In genomic region chr10:128369599-128369998, GRCm38 (mm10) we compare ENCODE assay signal across 8 mouse cellular contexts. TPM values are rescaled to one million over a fixed set of nuclear protein-coding genes. Genes with fewer than 3 reads are reported as not detected.
DNase-seq lines count a peak whose midpoint lies in the region; ATAC-seq lines count a peak whose summit lies in the region.

No protein-coding gene starts in this region.

- H3K4me2 ChIP-seq in heart, embryonic 13.5 days: peak overlapping the region; percentile 92
- H3K4me2 ChIP-seq in hindbrain, embryonic 11.5 days (replicated peaks; ENCODE audit: low read depth, low read length): peak overlapping the region; percentile 79
- peak overlapping the region; percentile 68 for H3K4me2 ChIP-seq in midbrain, embryonic 11.5 days

- peak overlapping the region; percentile 86 for H3K9ac ChIP-seq in heart, embryonic 13.5 days
- peak overlapping the region; percentile 52 for H3K9ac ChIP-seq in hindbrain, embryonic 11.5 days (ENCODE audit: low read depth, low read length)
- H3K9ac ChIP-seq in midbrain, embryonic 11.5 days (ENCODE audit: low read length): peak overlapping the region; percentile 66

- H3K36me3 ChIP-seq in heart, embryonic 13.5 days: peaks cover 13% of the 10 kb centered on the region
- H3K36me3 ChIP-seq in hindbrain, embryonic 11.5 days (ENCODE audit: control insufficient read depth, insufficient read depth, low read length): no peaks in the 10 kb centered on the region
- peaks cover 3% of the 10 kb centered on the region; the same call in 1 of the 2 replicates for H3K36me3 ChIP-seq in midbrain, embryonic 11.5 days (ENCODE audit: control insufficient read depth, insufficient read depth, low read length)

- DNase-seq in heart, postnatal 25 days (ENCODE audit: low spot score): no peak
- DNase-seq in R1 (ENCODE audit: low read depth, low spot score): peak; percentile 32
- DNase-seq in hindbrain, embryonic 11.5 days (ENCODE audit: low spot score): no peak
- DNase-seq in midbrain, embryonic 11.5 days (ENCODE audit: low spot score, missing footprints): no peak
- DNase-seq in cerebellum, adult 11 months: no peak
- no peak for DNase-seq in thymus, postnatal 10 days (ENCODE audit: low spot score in 2 of 2)

- H3K4me3 ChIP-seq in heart, embryonic 13.5 days: peak overlapping the region; percentile 70
- no peak overlapping the region; the same call in 1 of the 2 replicates for H3K4me3 ChIP-seq in hindbrain, embryonic 11.5 days (ENCODE audit: low read depth, low read length)
- H3K4me3 ChIP-seq in midbrain, embryonic 11.5 days (ENCODE audit: low read depth, low read length): peak overlapping the region; percentile 59

- intact Hi-C loops in heart, postnatal 25 days (cut with DNase I): no loop called here

- no peak for ATAC-seq in heart, embryonic 13.5 days (ENCODE audit: extremely low read depth, insufficient number of reproducible peaks, low FRiP score, low TSS enrichment)
- no peak for ATAC-seq in hindbrain, embryonic 11.5 days (ENCODE audit: low FRiP score)
- no peak for ATAC-seq in midbrain, embryonic 11.5 days (ENCODE audit: low FRiP score)
- no peak for ATAC-seq in megakaryocyte-erythroid progenitor cell, adult 5-6 weeks (replicated peaks; ENCODE audit: low FRiP score, low TSS enrichment, poor library complexity, severe bottlenecking)

- 81% methylated on average over 6 of the region's 6 CpGs for WGBS in heart, embryonic 13.5 days
- 87% methylated on average over 6 of the region's 6 CpGs for WGBS in hindbrain, embryonic 11.5 days
- 82% methylated on average over 6 of the region's 6 CpGs for WGBS in midbrain, embryonic 11.5 days

- H3K27me3 ChIP-seq in heart, embryonic 13.5 days (replicated peaks): no peaks in the 10 kb centered on the region
- H3K27me3 ChIP-seq in hindbrain, embryonic 11.5 days (ENCODE audit: control insufficient read depth, insufficient read depth, low read length): no peaks in the 10 kb centered on the region
- H3K27me3 ChIP-seq in midbrain, embryonic 11.5 days (ENCODE audit: control insufficient read depth, insufficient read depth, low read length): no peaks in the 10 kb centered on the region

- H3K9me3 ChIP-seq in heart, embryonic 13.5 days: no peaks in the 10 kb centered on the region
- H3K9me3 ChIP-seq in hindbrain, embryonic 11.5 days (ENCODE audit: control insufficient read depth, low read length): no peaks in the 10 kb centered on the region
- H3K9me3 ChIP-seq in midbrain, embryonic 11.5 days (ENCODE audit: control insufficient read depth, low read length): no peaks in the 10 kb centered on the region

- peaks cover 32% of the 10 kb centered on the region for H3K4me1 ChIP-seq in heart, embryonic 13.5 days
- H3K4me1 ChIP-seq in hindbrain, embryonic 11.5 days (replicated peaks; ENCODE audit: control insufficient read depth, insufficient read depth, low read length): peaks cover 12% of the 10 kb centered on the region
- peaks cover 8% of the 10 kb centered on the region for H3K4me1 ChIP-seq in midbrain, embryonic 11.5 days (ENCODE audit: control insufficient read depth, insufficient read depth, low read length)

- peak overlapping the region; percentile 93 for H3K27ac ChIP-seq in heart, embryonic 13.5 days (replicated peaks)
- H3K27ac ChIP-seq in hindbrain, embryonic 11.5 days (ENCODE audit: low read depth, low read length): peak overlapping the region; percentile 92
- peak overlapping the region; percentile 86 for H3K27ac ChIP-seq in midbrain, embryonic 11.5 days (ENCODE audit: low read depth, low read length)

RNA-seq across cellular contexts. Expression of gene Coq10a, which starts 0.8 kb away (rescaled TPM):
- polyA plus RNA-seq in heart, embryonic 13.5 days (2015; fragmentation: Nextera tagmentation; extraction: Ambion mirVana): 11.8 and 12.6 TPM in 2 replicates
- 100 to 1,000 TPM; 272 to 314 TPM for total RNA-seq in heart, postnatal 25 days (2021)
- 23.8 and 24.5 TPM in 2 replicates for polyA plus RNA-seq in hindbrain, embryonic 11.5 days (2014; fragmentation: Nextera tagmentation; extraction: Ambion mirVana)
- polyA plus RNA-seq in midbrain, embryonic 11.5 days (2014; fragmentation: Nextera tagmentation; extraction: Ambion mirVana): 23.1 and 23.4 TPM in 2 replicates
- 12.9 and 16.8 TPM in 2 replicates for total RNA-seq in megakaryocyte-erythroid progenitor cell, adult 5-6 weeks (2014; fragmentation: Nextera tagmentation)
- total RNA-seq in megakaryocyte-erythroid progenitor cell, adult 5-6 weeks (2017): 8.8 and 10.9 TPM in 2 replicates

RNA-seq across cellular contexts. Expression of gene Ankrd52, which starts 7.3 kb away (rescaled TPM):
- 8.8 and 9.4 TPM in 2 replicates for polyA plus RNA-seq in heart, embryonic 13.5 days (2015; fragmentation: Nextera tagmentation; extraction: Ambion mirVana)
- 10 to 100 TPM; 43.7 to 51.0 TPM for total RNA-seq in heart, postnatal 25 days (2021)
- polyA plus RNA-seq in hindbrain, embryonic 11.5 days (2014; fragmentation: Nextera tagmentation; extraction: Ambion mirVana): 9.5 and 12.3 TPM in 2 replicates
- polyA plus RNA-seq in midbrain, embryonic 11.5 days (2014; fragmentation: Nextera tagmentation; extraction: Ambion mirVana): 7.5 and 8.6 TPM in 2 replicates
- 62.2 and 68.5 TPM in 2 replicates for total RNA-seq in megakaryocyte-erythroid progenitor cell, adult 5-6 weeks (2014; fragmentation: Nextera tagmentation)
- 8.3 and 11.7 TPM in 2 replicates for total RNA-seq in megakaryocyte-erythroid progenitor cell, adult 5-6 weeks (2017)

RNA-seq across cellular contexts. Expression of gene Slc39a5, which starts 31.4 kb away (rescaled TPM):
- 0.12 and 1.5 TPM in 2 replicates for polyA plus RNA-seq in heart, embryonic 13.5 days (2015; fragmentation: Nextera tagmentation; extraction: Ambion mirVana)
- not detected for total RNA-seq in heart, postnatal 25 days (2021)
- not detected in 2 replicates for polyA plus RNA-seq in hindbrain, embryonic 11.5 days (2014; fragmentation: Nextera tagmentation; extraction: Ambion mirVana)
- not detected in 2 replicates for polyA plus RNA-seq in midbrain, embryonic 11.5 days (2014; fragmentation: Nextera tagmentation; extraction: Ambion mirVana)
- total RNA-seq in megakaryocyte-erythroid progenitor cell, adult 5-6 weeks (2014; fragmentation: Nextera tagmentation): not detected in 2 replicates
- not detected in 2 replicates for total RNA-seq in megakaryocyte-erythroid progenitor cell, adult 5-6 weeks (2017)

RNA-seq across cellular contexts. Expression of gene Cs, which starts 32.1 kb away (rescaled TPM):
- 396 and 409 TPM in 2 replicates for polyA plus RNA-seq in heart, embryonic 13.5 days (2015; fragmentation: Nextera tagmentation; extraction: Ambion mirVana)
- 1,000 to 10,000 TPM; 1,194 to 1,233 TPM for total RNA-seq in heart, postnatal 25 days (2021)
- 242 and 254 TPM in 2 replicates for polyA plus RNA-seq in hindbrain, embryonic 11.5 days (2014; fragmentation: Nextera tagmentation; extraction: Ambion mirVana)
- 236 and 248 TPM in 2 replicates for polyA plus RNA-seq in midbrain, embryonic 11.5 days (2014; fragmentation: Nextera tagmentation; extraction: Ambion mirVana)
- 226 and 251 TPM in 2 replicates for total RNA-seq in megakaryocyte-erythroid progenitor cell, adult 5-6 weeks (2014; fragmentation: Nextera tagmentation)
- 113 and 182 TPM in 2 replicates for total RNA-seq in megakaryocyte-erythroid progenitor cell, adult 5-6 weeks (2017)

RNA-seq across cellular contexts. Expression of gene Nabp2, which starts 41.7 kb away (rescaled TPM):
- 58.0 and 63.9 TPM in 2 replicates for polyA plus RNA-seq in heart, embryonic 13.5 days (2015; fragmentation: Nextera tagmentation; extraction: Ambion mirVana)
- total RNA-seq in heart, postnatal 25 days (2021): 10 to 100 TPM; 44.4 to 46.8 TPM
- polyA plus RNA-seq in hindbrain, embryonic 11.5 days (2014; fragmentation: Nextera tagmentation; extraction: Ambion mirVana): 125 and 130 TPM in 2 replicates
- 131 and 154 TPM in 2 replicates for polyA plus RNA-seq in midbrain, embryonic 11.5 days (2014; fragmentation: Nextera tagmentation; extraction: Ambion mirVana)
- 63.0 and 130 TPM in 2 replicates for total RNA-seq in megakaryocyte-erythroid progenitor cell, adult 5-6 weeks (2014; fragmentation: Nextera tagmentation)
- 54.4 and 98.8 TPM in 2 replicates for total RNA-seq in megakaryocyte-erythroid progenitor cell, adult 5-6 weeks (2017)
